Mouse (Mus musculus): ENCODE measurements at regions not wholly inside any gene's neighbourhood (a gene's known extent, or its start where the extent isn't known, plus 50 kb on each side); places are given as distances from the start of the nearest gene placed in this dataset.

DNA sequence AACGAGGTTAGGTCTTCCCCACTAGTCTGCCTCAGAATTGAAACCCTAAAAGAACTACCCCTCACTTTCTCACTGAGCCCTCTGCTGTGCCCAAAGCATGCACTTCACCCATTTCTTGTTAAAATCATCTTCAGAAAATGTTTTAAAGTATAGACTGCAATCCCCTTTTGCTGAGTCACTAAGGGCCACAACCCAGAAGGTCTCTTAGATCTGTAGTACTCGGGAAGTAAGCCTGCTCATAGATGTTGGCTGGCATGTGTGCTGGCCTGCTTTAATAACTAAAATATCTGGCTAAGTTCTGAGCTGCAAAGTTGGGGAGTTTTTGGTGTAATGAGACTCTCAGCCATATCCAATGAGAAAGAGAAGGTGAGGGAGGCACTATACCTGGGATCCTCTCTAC is 329.9 kb downstream of the Insc start:
- no peak for DNase-seq (ENCODE audit: low spot score in 2 of 2)

DNA sequence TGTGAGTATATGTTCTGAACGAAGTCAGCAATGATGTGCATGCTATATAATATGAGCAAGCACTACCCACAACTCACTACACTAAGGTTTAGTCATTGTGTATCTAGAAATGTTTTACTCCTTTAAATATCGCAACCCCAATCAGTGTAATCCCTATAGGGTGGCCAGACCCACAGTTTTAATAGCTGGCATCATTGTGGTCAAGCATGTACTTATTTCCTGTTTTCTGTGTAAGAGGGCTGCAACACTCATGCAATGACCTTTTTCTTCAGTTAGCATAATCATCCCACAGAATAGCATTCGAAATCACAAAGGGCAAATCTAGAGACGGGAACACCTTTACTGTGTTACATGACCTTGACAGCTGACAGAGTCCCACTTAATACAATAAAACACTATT is 333.3 kb downstream of the Insc start:
- no peak for DNase-seq (ENCODE audit: low spot score in 2 of 2)

DNA sequence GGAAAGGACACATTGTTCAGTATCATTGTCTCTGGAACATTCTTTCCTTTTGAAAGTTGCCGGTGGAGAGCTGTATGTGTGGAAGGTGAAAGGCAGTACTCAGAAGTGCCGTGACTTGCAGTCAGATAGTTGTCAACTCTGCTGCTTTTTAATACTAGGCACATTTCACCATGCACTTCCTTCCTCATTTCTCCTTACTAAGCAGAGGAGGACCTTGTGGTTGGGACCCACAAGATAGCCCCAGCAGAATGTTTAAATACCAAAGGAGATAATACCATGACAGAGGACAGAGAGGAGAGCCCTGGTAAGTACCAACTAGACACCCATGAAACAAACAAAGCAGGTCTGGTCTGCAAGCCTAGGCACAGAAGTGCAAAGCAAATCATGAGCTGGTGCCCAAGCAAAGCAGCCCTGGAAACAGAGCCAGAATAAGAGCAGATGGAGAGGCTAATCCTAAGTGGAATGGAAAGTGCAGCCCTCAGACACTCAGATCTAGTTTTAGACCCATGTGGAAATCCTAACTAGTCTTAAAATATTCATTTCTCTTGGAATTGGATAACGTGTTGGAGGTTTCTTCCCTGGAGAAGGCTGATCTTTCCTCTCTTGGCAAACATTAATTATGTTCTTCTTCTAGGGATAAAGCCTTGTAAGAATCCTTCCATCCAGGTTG is 341.4 kb downstream of the Insc start:
- no peak for DNase-seq (ENCODE audit: low spot score in 2 of 2)

DNA sequence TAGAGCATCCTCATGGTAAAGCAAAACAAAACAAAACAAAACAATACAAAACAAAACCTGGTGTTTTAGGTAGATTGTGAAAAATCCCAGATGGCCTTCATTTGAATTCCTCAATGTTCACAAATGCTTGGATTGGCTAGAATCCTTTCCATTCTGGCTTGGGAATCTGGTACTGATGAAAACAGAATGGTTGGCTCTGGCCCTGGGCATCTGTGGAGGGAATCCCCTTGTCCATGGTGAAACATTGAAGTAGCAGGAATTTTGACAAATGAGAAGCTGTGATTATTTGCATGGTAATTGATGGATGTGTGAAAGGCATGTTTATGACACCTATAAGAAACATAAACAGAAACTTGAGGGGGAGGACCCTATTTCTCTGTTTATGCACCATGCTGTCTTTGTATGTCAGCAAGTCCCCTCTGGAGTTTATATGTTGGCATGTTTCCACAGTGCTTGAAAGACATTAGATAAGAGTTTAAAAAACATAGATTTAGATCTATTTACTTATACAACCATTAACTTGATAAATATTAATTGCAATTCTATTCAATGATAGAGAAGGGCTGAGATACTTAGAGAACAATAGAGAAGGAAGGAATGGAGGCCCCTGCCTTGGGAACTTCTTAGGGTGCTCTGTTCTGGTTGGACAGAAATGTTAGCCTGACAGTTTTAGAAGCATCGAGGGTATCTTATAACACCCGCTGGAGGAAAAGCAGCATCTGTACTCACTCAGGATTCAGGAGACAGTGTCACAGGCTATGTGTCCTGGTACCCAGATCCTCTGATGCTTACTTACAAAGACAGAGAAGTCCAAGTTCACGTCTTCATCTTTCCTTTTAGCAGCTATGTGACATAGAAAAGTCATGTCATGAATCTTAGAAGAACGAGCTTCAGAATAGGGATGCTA is 343.3 kb downstream of the Insc start:
- DNase-seq (ENCODE audit: low spot score in 2 of 2) = no peak

DNA sequence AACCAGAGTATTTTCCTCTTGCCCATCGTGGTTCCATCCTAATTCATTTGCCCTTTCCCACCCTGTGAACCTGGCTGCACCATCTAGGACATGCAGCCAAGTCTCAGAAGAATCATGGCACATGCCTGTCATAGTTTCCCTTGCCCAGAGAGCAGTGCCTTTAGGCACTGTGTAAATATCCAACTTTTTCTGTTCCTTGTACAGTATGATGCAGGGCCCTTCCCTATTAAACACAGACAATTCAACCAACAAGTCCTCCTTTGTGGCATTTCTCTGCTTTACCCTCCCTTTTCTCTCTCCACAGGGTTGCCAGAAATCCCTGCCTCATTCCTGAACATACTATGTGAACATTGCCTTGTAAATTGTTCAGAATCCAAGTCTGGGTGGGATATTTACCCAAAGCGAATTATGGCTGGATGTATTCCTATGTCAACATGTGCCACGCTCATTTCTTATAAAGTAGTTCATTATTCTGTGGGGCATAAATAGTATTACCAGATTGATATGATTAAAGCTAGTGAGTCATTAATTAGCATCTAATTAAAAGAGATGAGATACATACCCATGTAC is 349.1 kb downstream of the Insc start:
- no peak for DNase-seq (ENCODE audit: low spot score in 2 of 2)

DNA sequence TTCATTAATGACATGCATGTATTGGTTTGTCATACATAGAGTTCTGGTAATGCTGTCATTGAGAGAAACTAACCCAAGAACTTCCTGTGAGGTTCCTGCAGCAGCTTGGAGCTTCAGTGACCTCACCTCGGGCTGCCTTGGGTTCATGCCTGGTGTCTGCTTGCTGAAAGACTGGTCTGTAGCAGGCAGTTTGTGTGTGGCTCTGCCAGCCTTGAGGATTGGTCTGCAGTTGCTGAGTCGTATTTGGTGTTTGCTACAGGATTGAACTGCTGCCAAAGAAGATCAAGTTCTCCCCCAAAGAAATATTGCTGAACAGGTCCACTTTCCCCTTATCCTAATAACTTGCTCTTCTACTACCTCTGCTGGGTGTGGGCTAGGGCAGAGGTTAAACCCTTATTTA is 362.5 kb downstream of the Insc start:
- no peak for DNase-seq (ENCODE audit: low spot score in 2 of 2)

DNA sequence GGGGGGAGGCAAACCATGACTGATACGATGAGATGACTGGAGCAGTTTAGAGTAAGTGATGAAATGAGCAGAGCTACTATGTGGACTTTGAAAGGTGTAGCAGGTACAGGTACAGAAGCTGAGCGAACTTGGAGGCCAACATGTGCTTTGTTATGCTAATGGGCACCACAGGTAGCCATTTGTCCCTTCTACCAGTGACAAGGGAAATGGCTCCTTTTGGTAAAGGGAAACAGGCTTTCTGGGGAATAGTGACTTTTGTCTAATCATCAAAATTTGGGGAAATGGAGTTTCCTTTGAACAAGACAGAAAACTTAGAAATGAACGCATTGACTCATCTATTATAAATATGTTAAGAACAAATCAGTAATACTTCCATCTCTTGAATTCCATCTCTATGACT is 368.8 kb downstream of the Insc start:
- DNase-seq (ENCODE audit: low spot score in 2 of 2) = no peak

DNA sequence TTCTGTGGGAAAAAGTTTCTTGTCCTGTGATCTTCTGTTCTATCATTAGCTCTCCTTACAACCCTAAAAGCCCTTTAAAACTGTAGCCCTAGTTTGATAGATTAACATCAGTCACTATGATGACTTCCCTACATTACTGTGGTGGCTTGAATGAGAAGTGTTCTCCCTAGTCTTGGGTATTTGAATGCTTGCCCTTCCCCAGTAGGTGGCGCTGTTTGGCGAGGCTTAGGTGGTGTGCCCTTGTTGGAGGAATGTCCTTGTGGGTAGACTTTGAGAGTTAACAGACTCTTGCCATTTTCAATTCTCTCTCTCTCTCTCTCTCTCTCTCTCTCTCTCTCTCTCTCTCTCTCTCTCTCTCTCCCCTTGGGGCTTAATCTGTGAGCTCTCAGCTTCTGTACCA is 379.8 kb downstream of the Insc start:
- DNase-seq (ENCODE audit: low spot score in 2 of 2) = no peak

DNA sequence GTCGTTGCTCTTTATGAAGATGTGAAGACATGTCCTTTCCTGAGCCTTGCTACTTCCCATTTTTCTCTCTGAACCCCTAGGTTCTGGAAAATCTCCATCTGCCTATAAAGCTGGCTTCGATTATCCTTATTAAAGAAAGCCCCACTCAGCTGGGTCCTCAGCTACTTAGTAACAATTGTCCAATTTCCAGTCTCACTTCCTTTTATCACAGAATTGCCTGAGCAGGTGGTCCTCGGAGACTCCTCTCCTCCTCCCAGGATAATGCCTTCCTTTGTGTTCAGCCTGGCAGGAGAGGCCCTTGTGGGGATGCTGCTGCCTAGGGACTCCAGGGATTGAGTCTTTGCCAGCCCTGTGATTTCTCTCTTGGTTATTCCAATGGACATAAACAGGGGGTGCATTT is 385.5 kb downstream of the Insc start:
- DNase-seq (ENCODE audit: low spot score in 2 of 2) = no peak

DNA sequence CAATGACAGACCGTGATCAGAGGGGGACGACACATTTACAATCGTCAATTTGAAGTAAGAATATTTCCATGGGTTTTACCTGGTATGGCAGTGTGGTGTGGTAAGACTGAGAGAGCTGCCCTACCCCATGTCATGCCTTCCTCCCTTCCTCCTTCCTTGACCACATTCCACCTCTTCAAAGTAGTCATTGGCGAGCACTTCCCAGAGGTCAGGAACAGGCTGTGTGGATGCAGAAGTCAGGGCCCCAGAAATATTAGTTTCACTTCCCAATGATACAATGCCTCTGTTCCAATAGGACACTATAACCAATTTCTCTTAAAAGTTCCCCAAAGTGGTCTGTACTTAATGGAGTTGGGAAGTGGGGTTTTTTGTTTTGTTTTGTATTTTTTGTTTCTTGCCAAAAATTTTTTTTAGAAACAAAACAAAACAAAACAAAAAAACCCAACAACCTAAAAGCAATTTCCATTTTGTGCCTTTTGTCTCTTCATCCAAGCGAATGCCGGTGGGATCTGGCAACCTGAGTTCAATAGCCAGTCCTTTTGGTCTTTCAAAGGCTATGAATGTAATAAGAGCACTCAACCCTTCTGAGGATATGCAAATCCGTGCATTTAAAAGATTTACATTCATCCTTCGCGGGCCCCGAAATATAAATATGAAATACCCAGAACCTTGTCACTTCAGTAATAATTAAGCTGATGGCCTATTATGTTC is 387.9 kb downstream of the Insc start:
- DNase-seq (ENCODE audit: low spot score in 2 of 2) = no peak

DNA sequence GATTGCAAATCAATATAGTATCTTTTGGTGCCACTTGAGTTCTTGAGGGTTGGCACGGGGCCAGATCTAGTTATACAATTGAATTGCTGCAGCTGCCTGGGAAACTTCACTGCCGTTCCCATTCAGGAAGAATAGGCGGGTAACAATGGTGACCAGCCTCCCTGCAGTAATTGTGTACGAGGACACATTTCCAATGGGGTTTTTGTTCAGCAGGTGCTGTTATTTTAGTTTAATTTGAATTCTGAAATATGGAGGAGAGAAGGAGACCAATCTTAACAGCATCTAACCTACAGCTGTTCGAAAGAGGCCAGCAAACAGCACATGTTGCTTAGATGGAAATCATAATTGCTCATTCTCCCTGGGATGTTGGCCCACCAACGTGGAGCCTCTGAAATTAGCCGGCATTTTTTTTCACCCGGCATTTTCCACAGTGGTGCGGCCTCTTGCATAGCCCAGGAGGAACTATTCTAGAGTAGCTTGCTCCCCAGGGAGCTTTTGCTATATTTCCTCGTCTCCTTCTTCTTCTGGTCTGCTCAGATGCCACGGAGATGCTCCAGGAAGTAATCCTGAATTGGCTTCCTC is 388.6 kb downstream of the Insc start:
- DNase-seq (ENCODE audit: low spot score in 2 of 2) = no peak

DNA sequence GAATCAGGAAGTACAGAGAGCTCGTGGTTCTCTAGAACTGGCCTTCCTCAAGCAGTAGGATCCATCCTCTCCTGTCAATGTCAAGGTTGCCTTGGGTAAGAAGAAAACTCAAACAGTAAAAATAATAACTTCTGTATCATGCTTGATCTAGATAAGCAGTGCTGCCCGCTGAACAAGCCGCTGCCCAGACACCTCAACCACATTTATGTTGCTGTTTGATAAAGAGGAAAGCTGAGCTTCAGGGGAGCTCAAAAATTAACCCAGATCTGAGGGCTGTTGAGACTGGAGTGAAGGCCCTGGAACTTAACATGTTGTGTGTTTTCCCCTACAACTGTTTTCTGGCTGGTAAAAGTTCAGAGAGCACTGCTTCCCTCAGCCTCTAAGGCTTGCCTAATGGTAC is 389.1 kb downstream of the Insc start:
- no peak for DNase-seq (ENCODE audit: low spot score in 2 of 2)

DNA sequence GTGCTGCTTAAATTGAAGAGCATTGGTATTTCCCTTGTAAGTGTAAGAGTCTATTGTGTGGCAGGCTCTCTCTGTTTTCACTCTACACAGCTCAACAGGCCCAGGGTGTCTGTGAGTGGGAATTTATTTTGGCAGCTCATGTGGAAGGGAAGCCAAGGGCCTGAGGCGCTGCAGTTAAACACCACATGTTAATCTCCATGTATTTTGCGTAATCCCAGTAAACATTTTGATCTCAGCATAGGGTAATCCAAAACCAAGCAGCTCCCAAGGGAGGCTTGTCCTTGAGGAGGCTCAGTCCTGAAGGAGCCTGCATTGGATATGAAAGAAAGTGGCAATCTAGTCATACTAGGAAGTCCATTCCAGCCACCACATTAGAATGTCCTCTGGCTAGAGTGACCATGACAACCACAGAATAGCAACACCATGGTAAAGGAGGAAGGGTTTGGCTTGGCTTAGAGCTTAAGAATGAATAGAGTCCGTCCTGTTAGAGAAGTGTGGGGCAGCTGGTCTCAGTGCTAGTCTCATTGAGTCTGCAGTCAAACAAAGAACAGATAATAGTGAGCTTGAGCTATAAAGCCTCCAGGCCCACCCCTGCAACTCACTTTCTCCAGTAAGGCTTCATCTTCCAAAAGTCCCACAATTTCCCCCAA is 391.6 kb downstream of the Insc start:
- DNase-seq (ENCODE audit: low spot score in 2 of 2) = no peak

DNA sequence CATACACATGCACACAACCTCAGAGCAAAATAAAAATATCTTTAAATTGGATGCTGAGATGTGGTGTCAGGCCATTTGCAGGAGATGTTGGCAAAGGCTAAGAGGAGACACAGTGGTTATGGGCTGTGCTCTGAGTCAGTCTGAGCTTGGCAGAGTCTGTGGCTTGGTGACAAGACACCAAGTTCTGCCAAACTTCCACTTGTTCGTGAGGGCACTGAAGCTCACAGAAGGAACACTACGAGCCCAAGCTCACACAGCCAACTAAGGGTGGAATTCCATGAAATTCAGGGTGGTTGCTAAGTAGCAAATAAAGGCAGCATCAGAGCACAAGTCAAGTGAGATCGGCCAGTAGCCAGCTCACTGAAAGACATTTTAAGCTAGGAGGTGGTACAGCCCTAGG is 396.8 kb downstream of the Insc start:
- no peak for DNase-seq (ENCODE audit: low spot score in 2 of 2)

DNA sequence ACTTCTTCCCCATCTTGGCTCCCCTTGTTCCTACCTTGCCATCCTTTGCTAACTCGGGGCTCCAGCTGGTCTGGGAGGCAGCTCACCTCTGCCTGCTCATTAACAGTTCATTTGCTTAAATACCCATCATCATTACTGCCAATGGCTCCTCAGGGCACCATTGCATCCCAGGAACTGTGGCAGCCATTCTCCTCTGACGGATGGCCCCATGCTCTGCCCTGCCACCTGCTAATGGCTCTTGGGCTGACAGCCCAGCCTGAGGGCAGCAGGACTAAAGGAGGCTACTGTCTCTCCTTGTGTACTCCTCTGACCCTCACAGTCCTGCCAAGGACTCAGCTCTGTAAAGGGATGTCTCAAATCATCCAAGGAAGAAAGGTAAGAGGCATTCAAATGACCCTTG is 398.7 kb downstream of the Insc start:
- DNase-seq (ENCODE audit: low spot score in 2 of 2) = no peak

DNA sequence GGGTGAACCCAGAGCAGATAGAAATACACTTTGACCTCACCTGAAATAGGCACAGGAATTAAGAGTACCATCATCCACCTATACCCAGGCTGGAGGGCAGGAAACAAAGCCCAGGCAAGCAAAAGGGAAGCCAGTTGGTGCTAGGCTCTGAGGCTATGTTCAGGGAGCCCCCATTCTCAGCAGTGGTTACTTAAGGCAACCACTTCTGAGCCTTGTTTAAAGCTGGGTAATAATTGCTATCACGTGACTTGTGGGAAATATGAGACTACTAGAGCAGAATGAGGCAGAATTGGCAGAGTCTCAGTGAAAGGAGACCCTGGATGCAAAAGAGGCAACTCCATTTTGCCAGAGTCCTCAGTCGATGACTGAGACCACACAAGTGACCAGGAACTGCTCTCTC is 401.5 kb downstream of the Insc start:
- DNase-seq (ENCODE audit: low spot score in 2 of 2) = no peak

DNA sequence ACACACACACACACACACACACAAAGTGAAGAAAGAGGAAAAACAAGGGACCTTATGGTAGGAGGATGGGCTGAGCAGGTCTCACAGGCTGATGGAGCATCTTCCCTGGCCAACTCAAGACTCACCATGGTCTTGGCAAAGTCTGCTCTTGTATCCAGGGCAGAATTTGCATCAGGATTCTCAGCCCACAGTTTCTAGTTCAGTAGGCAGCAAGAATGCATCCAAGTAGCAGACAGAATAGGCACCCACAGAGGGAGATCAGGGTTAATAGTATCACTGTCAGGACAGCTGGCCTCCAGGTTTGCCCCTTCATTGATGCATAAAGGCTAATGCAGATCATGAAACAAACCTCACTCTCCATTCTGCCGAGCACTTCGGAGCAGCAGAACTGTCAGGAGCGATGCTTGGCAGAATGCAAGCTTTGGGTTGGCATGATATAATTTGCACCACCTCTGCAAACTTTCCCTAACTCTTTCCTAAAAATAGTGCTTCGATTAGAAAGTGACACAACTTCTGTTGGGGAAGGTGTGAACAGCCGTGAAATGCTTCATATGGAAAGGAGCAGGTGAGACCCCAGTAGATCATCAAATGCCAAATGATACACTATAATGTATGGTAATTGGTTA is 404.0 kb downstream of the Insc start:
- DNase-seq (ENCODE audit: low spot score in 2 of 2) = no peak

DNA sequence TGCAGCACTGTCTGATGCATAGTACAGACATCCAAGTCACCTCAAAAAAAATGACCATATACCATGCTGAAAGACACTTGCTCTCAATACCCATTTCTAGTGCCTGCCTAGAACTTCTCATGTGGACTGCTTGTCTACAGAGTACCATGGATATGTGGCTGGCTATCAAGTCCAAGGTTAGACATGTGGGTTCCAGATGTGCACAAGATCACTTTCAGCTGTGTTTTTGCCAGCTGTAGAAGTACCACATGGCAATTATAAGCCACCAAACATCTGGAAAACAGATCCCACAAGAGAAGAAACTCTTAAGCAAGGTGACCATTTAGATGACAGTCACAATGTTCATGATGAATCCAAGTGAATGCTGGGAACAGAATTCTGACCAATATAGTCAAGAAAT is 409.8 kb downstream of the Insc start:
- DNase-seq (ENCODE audit: low spot score in 2 of 2) = no peak

DNA sequence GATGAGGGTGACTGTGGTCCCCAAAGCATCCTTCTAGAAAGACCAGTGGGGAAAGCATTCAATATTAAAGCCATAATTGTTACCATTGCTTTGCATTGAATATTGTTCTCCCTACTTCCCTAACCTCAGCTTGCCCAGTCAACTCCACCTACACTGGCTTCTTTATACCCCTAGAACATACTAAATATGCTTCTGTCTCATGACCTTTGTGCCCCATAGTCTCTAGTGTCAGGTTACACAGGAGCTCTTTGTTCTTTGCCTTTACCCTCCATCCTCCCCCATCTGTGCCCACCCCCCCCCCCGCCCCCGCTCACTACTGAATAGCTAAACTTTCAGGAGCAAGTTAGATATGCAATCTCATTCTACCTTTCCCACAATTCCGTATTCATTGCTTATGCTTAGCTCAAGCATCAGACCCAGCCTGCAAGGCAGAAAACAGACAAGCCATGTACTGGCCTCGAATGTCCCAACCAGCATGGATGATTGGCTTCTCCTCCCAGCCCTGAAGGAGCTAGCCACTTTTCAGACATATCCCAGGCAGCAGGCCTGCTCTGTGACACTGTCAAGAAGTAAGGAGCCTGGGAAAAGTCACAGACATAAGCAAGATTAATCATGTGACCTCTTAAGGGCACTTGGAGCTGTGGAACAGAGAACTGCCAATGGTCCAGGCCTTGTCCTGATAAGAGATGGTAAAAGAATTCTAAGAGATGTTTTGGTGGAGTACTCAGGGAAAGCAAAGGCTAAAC is 410.4 kb downstream of the Insc start:
- DNase-seq (ENCODE audit: low spot score in 2 of 2) = no peak

DNA sequence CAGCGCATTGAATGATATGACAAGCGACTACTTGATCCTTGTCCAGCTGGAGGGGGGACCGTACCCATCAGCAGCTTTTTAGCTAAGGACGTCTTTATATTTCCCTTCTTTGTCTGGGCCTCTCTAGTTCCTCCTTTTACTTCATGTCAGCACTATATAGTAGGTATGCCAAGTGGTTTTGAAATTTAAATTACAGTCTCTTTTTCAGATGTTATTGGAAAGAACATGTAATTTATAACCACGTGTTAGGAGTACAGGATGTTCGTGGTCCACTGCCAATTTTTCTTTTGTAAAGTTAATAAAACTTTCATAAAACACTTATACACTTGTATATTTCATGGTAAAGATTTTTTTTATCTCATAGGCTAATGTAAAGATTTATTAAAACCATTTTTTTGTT is 426.5 kb downstream of the Insc start:
- no peak for DNase-seq (ENCODE audit: low spot score in 2 of 2)
